Mouse (Mus musculus): ENCODE results near the gene Hs3st1.
"Not testable (repeated sequence)": the region's sequence is repeated elsewhere in the genome, so short reads cannot be mapped to it uniquely, and the experiment has no call there.

Hs3st1 gene

GRCm38 (mm10) chr5:39755375-39755774 lies at the start of gene Hs3st1:
Hs3st1 (minus strand) TSS chr5:39755475.
- ATAC-seq (ENCODE audit: low TSS enrichment): not testable (repeated sequence)

- ATAC-seq (ENCODE audit: low TSS enrichment): no peak
These were observed 49.4 kb upstream of the Hs3st1 start for GRCm38 (mm10) chr5:39804663-39805062.

- 0 out of 2 replicates have a peak, but pooled peaks have one; percentile 7 for ATAC-seq (ENCODE audit: low TSS enrichment)
These were observed 48.7 kb upstream of the Hs3st1 start for GRCm38 (mm10) chr5:39803941-39804340.

- ATAC-seq (ENCODE audit: low TSS enrichment): peak; percentile 94
These were observed 48.2 kb upstream of the Hs3st1 start for GRCm38 (mm10) chr5:39803457-39803856.

- no peak for ATAC-seq (ENCODE audit: low TSS enrichment)
These were observed 46.8 kb upstream of the Hs3st1 start for GRCm38 (mm10) chr5:39802110-39802509.

GRCm38 (mm10) chr5:39777094-39777710 lies 21.9 kb upstream of the Hs3st1 start:
- ATAC-seq (ENCODE audit: low TSS enrichment): no peak

GRCm38 (mm10) chr5:39771680-39772348 lies 16.5 kb upstream of the Hs3st1 start:
- 0 out of 2 replicates have a peak, but pooled peaks have one; percentile 16 for ATAC-seq (ENCODE audit: low TSS enrichment)

- no peak for ATAC-seq (ENCODE audit: low TSS enrichment)
These were observed 6.6 kb upstream of the Hs3st1 start for GRCm38 (mm10) chr5:39761682-39762456.

- ATAC-seq (ENCODE audit: low TSS enrichment): no peak
These were observed 3.7 kb upstream of the Hs3st1 start for GRCm38 (mm10) chr5:39758890-39759475.

- ATAC-seq (ENCODE audit: low TSS enrichment): peak; percentile 98
These were observed 18.4 kb downstream of the Hs3st1 start for GRCm38 (mm10) chr5:39736843-39737242.

- no peak for ATAC-seq (ENCODE audit: low TSS enrichment)
These were observed 21.4 kb downstream of the Hs3st1 start for GRCm38 (mm10) chr5:39733750-39734443.

- ATAC-seq (ENCODE audit: low TSS enrichment): no peak
These were observed 22.1 kb downstream of the Hs3st1 start for GRCm38 (mm10) chr5:39733013-39733749.

- no peak for ATAC-seq (ENCODE audit: low TSS enrichment)
These were observed 39.4 kb downstream of the Hs3st1 start for GRCm38 (mm10) chr5:39715694-39716550.

- ATAC-seq (ENCODE audit: low TSS enrichment): no peak
These were observed 40.1 kb downstream of the Hs3st1 start for GRCm38 (mm10) chr5:39715193-39715592.

- no peak for ATAC-seq (ENCODE audit: low TSS enrichment)
These were observed 49.7 kb downstream of the Hs3st1 start for GRCm38 (mm10) chr5:39705539-39705938.

- no peak for ATAC-seq (ENCODE audit: low TSS enrichment)
These were observed 94.4 kb downstream of the Hs3st1 start for GRCm38 (mm10) chr5:39660826-39661225.

GRCm38 (mm10) chr5:39659417-39659816 lies 95.9 kb downstream of the Hs3st1 start:
- ATAC-seq (ENCODE audit: low TSS enrichment): peak; percentile 91

- ATAC-seq (ENCODE audit: low TSS enrichment): peak; percentile 51
These were observed 110.4 kb downstream of the Hs3st1 start for GRCm38 (mm10) chr5:39644827-39645380.

Data from frontal cortex, adult (tissue).